Mouse (Mus musculus) right cerebral cortex, postnatal 4 days (tissue): ENCODE results near the gene Plekhh2.

Experiments
- DNase-seq: peaks from one replicate; pipeline ENCODE4 v3.0.0-alpha.2; 2022

Plekhh2 gene

GRCm38 (mm10) chr17:84611500-84611899 lies 99.8 kb downstream of the Plekhh2 start:
- DNase-seq = no peak

- DNase-seq = no peak
Measured at GRCm38 (mm10) chr17:84611971-84612370, 100.3 kb downstream of the Plekhh2 start.

DNA sequence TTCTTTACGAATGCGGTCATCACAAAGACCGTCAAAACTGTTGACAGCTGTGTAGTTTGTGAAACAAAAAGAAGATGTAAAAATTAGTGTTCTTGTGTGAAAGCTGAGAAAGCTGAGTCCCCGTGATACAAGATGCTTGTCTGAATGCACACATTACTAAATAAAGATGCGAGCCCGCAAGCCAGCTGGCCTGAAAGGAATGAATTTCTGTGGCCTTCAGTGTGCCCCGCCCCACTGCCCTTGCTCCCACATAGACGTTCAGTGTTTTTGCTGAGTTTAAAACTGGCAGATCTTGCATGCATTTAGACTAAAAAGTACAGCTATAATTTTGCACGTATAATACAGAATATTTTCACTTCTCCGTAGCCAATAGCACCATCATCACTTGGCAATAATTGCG lies 104.1 kb downstream of the Plekhh2 start:
- DNase-seq = no peak

DNA sequence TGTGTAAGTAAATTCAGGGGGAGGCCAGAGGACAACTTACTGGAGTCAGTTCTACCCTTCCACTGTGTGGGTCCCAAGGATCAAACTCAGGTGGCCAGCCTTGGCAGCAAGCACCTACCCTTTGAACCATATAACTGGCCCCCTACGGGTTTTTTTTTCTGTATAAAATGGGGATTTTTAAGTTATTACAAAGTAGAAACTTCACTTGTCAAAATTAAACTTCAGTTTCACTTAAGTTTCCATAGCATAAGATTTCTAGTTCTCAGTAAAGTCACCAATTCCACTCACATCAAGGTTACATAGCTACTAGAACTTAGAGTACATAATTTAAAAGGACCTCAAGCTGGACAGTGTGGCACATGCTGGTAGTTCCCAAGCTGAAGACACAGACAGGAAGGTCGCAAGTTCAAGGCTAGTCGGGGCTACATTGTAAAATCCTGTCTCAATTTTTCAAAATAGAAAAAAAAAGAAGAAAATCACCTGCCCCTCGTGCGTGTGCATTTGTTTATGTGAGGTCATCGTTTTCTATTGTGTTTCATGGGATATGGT lies 104.9 kb downstream of the Plekhh2 start:
- DNase-seq = no peak

DNA sequence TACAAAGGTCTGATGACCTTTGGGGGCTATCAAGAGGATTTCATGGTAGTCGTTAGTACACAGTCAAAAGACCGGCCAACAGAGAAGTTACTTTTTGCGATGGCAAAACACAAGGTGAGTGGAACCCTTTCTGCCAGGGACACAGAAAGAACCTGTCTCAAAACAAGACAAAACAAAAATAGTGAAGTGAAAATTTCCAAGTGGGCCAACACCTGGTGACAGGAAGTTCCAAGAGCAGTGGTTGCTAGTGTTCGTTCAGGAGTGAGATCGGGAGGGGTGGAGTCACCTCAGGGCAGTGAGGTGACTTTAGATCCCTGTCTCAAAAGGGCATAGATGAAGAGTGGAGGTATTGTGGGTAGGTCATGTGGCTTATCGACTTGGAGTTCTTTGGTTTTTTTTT lies 106.3 kb downstream of the Plekhh2 start:
- no peak for DNase-seq

GRCm38 (mm10) chr17:84619112-84619511 lies 107.4 kb downstream of the Plekhh2 start:
- no peak for DNase-seq

DNA sequence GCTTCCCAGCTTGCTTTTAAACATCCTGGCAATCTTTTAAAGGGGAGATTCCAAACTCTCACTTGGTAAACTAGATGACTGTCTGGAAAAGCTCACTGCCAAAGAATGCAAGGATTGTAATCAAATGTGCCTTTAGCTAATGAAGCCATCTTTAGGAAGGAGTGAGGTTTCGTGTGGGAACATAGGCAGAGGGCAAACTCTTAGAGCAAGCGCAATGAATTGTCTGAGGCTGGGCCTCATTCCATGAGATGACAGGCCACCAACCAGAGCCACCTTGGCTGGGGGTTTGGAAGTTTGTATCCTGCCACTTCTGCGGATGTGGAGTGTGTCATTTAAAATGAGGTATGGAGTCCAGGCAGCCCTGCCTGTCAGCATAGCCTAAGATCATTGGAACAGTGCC lies 108.4 kb downstream of the Plekhh2 start:
- no peak for DNase-seq

GRCm38 (mm10) chr17:84620610-84621009 lies 108.9 kb downstream of the Plekhh2 start:
- DNase-seq = no peak

GRCm38 (mm10) chr17:84621209-84621608 lies 109.5 kb downstream of the Plekhh2 start:
- DNase-seq = no peak

DNA sequence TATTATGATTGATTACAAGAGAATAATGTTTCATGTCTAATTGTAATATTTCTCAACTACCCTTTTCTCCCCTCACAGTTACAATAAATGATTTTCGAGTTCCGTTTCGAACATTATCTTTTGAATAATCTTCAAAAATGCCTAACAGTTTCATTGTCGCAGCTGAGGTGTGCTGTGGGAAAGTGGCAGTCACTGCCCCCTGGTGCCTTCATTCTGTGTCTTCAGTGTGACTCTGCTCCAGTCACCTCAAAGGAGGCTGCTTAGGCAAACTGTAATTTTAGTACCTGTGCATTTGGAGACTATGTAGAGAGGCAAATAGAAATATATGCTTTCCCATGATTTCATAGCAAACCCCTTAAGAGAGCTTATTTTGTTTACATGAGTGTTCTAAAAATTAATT lies 110.3 kb downstream of the Plekhh2 start:
- DNase-seq = no peak

GRCm38 (mm10) chr17:84622873-84623272 lies 111.2 kb downstream of the Plekhh2 start:
- DNase-seq = no peak

DNA sequence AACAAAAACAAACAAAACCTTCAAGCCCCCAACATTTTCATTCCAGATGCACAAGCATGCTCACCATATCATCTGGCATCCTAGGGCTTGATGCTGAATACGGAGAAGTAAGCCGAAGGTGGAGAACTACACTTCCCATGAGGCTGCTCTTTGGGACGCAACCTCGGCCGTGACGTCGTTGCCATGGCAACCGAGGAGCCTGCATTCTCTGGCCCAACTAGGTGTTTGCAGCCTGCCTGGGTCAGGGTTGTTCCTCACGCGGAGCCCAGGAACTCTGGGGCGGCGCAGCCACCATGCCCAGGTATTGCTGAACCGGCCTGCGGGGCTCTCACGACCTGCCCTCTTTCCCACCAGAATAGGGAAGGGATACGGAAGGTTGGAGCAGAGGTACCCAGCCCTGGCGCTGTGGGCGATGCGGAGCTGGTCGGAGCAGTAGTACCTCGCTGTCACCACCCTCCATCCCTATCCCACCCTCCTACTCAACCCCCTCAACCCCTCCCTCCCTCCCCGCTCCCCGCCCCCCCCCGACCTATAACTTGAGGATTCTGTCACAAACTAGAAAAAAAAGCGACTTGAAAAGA lies 114.7 kb downstream of the Plekhh2 start, which contains the start of gene Dync2li1:
Gene Dync2li1 (plus strand): TSS at position 221 of the 581 bp plus-strand sequence.
- peak; percentile 91 for DNase-seq

DNA sequence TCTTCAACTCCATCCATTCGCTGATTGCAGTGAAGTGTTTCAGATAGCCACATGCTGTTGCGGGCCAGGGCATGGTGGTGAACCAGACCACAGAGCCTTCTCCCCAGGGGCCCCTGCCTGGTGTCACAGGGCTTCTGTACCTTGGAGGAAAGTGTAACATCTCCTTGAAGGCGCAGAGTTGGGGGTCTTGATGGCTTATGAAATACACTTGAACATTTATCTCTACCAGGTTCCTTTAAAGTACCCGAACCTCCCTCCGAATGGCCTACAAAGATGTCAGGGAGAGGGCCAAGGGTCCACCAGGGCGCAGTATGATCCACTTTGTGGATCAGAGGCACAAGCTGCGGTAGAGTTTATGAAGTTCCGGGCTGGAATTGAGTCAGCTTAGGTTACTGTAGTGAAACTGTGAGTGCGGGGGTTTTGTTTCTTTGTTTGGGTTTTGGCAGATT lies 115.2 kb downstream of the Plekhh2 start:
- DNase-seq = peak; percentile 16

DNA sequence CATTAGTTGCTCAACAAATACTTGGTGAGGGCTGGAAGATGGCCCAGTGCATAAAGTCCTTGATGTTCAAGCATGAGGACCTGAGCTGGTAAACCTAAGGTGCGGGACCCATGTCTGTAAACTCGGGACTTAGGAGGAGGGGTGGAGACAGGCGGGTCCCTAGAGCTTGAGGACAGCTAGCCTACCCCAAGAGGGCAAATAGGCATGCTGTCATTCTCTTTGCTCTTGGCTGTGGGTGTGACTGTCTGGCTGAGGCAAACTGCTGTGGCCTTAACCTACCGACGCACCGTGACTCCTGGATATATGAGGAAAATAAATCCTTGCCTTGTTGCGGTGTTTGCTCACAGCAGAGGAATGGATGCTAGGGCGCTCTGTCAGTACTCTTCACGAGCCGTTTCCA lies 116.0 kb downstream of the Plekhh2 start:
- no peak for DNase-seq

GRCm38 (mm10) chr17:84628611-84629010 lies 116.9 kb downstream of the Plekhh2 start:
- DNase-seq = no peak

DNA sequence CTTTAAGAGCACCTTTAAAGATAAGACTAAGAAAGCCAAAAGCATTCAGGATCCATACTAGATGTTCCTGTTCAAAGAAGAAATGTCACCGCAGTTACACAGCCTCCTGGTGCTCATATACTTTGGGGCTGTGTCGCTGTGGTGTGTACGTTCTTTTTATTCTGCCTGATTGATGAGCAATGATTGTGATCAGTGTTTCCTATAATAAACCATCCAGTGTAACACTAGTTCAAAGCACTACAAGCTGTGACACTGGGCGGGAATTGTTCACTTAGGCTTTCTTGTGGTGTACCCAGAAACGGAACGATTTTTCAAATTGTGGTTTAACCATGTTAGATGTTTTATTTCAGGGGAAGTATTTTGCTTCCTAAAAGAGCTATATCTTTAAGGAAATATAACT lies 120.1 kb downstream of the Plekhh2 start:
- no peak for DNase-seq

DNA sequence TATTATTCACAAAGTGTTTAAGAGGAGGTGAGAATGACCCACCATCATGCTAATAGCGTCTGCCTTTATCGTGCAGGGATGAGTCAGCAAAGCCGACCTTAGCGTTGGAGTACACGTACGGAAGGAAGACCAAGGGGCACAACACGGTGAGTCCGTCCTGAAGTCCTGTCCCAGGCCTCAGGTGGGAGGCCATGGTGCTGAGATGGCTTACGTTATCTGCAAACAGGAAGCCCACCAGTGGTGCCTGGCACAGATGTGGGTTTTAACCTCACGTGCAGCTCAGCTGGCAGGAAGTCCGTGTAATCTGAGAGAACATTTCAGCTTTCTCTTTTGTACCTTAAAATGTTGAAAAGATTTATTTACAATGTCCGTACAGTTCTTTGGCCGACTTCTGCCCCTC lies 121.7 kb downstream of the Plekhh2 start:
- no peak for DNase-seq

DNA sequence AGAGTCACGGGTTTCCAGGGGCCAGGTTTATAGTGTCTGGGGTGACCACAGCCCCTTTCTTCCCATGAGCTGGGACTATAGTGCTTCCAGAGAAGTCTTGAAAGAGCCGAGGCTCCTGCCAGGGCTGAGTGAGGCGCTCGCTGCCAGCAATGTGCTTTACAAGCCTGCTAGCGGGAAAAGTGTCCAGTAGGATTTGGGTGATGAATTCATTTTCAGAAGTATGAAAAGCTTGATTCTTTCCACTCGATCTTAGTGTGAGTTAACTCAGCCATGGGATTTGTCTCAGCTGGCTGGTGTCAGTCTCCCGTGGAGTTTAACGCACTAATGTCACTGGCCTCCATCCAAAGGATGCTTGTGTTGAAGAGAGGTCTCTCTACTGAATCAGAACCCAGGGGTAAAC lies 124.6 kb downstream of the Plekhh2 start:
- no peak for DNase-seq

GRCm38 (mm10) chr17:84637971-84638370 lies 126.3 kb downstream of the Plekhh2 start:
- no peak for DNase-seq

DNA sequence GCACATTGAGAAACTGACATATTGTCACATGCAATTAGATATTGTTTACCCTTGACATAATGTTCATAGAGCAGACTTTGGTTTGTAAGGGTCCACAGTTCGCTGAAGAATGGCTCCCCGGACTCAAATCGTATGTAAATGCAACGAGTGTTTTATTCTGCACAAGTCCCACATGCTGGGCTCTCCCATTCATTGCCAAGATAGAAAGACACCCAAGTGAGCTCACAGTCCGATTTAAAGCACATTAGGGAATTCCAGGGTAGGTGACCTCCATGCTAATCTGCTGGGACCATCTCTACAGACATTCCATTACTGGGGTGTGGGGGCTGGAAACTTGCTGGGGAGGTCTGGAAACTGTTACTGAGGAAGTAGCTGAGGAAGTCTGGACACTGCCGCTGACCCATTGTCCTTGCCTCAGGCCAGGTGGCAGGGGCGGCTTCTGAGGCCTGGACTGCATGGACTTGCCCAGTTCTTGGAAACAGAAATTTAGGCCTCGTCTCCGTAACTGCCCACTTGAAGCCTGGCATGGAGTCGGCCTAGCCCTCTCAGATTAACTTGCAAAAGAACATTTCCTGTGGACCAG lies 128.2 kb downstream of the Plekhh2 start:
- no peak for DNase-seq

DNA sequence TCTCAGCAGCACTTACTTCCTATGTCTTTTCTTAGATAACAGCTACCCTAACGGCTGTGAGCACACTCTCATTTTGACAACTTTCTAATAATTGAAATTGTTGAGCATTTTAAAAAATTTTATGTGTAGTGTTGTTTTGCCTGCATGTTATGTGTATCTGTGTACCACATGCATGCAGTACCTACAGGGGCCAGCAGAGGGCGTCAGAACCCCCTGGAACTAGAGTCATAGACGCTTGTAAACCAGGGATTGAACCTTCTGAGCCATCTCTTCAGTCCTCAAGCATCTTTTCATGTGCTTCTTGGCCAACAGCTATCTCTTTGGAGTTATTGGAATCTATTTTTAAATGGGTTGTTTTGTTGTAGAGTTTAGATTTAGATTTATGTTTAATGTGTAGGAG lies 130.2 kb downstream of the Plekhh2 start:
- DNase-seq = peak; percentile 82

GRCm38 (mm10) chr17:84642324-84642723 lies 130.6 kb downstream of the Plekhh2 start:
- DNase-seq = no peak

DNA sequence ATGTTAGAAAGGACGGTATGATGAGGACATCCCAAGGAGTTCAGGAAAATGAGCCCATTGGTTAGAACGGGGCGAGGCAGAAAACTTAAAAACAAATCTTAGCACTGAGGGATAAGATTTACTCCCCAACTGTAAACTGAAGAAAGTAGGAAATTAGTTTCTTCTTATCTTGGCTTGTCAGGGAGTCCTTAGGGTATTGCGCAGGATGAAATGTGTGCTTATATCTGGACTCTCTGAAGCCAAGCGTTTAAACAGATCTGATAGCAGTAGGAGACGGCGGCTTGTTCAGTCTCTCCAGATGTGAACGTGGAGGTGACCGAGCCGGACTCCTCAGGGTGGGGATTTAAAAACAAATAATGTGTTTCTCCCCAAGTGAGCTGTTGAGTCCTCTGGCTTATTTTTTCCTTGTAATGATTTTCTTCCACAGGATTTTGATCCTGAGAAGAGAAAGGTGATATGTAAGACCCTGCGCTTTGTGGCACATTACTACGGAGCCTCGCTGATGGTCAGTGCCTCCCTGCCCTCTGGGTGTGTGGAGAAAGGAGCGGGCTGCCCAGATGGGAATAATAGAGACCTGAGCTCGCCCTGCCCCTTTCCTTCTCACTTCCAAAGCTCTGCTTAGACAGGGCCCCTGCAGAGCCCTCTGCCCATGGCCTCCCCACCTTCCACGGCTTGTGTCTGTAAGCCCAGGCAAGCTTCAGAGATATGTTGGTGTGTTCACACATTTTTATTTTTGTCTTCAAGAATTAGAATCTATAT lies 132.8 kb downstream of the Plekhh2 start:
- DNase-seq = no peak

DNA sequence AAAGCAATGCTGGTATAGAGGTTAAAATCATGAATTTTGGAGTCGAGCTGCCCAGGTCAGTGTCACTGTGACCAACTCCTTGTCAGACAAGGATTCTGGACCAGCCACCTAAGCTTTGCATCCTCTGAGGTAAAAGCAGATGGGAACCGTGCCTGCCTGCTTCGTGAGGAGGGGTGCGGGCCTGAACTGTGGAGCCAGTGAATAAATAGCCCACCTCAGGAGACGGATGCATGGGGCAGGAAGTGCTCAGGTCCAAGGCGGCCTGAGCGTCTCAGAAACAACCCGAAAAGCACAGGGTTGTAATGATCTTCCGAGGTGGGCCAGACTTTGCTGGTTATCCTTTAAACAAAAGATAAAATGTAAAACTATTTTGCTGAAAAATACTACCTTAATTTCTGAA lies 133.4 kb downstream of the Plekhh2 start:
- DNase-seq = no peak
